Mouse (Mus musculus): ENCODE results near the gene Tmem145. TPM values are rescaled to one million over a fixed set of nuclear protein-coding genes. Genes with fewer than 3 reads are reported as not detected.
"Not testable (repeated sequence)": the region's sequence is repeated elsewhere in the genome, so short reads cannot be mapped to it uniquely, and the experiment has no call there.

The Tmem145 gene
- total RNA-seq (2021) = not detected
- long read RNA-seq, experiment 1 = 0 reads
- long read RNA-seq, experiment 2 = 0 reads

- DNase-seq = peak; percentile 46
These were observed at the start of gene Tmem145 for GRCm38 (mm10) chr7:25305956-25306613. Gene Tmem145 (plus strand): TSS chr7:25306106.

GRCm38 (mm10) chr7:25261896-25262295, 44.0 kb upstream of the Tmem145 start:
- no peak for DNase-seq

GRCm38 (mm10) chr7:25263968-25264870, 41.7 kb upstream of the Tmem145 start:
- DNase-seq = no peak

GRCm38 (mm10) chr7:25265743-25266142, 40.2 kb upstream of the Tmem145 start:
- DNase-seq = not testable (repeated sequence)

GRCm38 (mm10) chr7:25266180-25266962, 39.5 kb upstream of the Tmem145 start:
- no peak for DNase-seq

- DNase-seq = peak; percentile 93
These were observed 38.6 kb upstream of the Tmem145 start, which contains the start of gene Cic for GRCm38 (mm10) chr7:25267301-25267750. Gene Cic (plus strand): TSS chr7:25267704.

GRCm38 (mm10) chr7:25267751-25268463, 38.0 kb upstream of the Tmem145 start:
- DNase-seq = peak; percentile 97

- no peak for DNase-seq
These were observed 37.3 kb upstream of the Tmem145 start for GRCm38 (mm10) chr7:25268588-25268987.

- DNase-seq = no peak
These were observed 36.9 kb upstream of the Tmem145 start for GRCm38 (mm10) chr7:25269029-25269428.

- DNase-seq = no peak
These were observed 36.2 kb upstream of the Tmem145 start for GRCm38 (mm10) chr7:25269545-25270271.

- no peak for DNase-seq
These were observed 35.0 kb upstream of the Tmem145 start for GRCm38 (mm10) chr7:25270652-25271633.

- no peak for DNase-seq
These were observed 34.1 kb upstream of the Tmem145 start for GRCm38 (mm10) chr7:25271651-25272444.

- no peak for DNase-seq
These were observed 33.3 kb upstream of the Tmem145 start for GRCm38 (mm10) chr7:25272445-25273258.

- no peak for DNase-seq
These were observed 32.4 kb upstream of the Tmem145 start for GRCm38 (mm10) chr7:25273259-25274241.

GRCm38 (mm10) chr7:25274571-25274970, 31.3 kb upstream of the Tmem145 start:
- no peak for DNase-seq

- DNase-seq = no peak
These were observed 30.9 kb upstream of the Tmem145 start for GRCm38 (mm10) chr7:25274996-25275395.

Data from gastrocnemius, postnatal 10 days (tissue).